Mouse (Mus musculus): ENCODE measurements around the gene Jaml.

Jaml gene

DNA sequence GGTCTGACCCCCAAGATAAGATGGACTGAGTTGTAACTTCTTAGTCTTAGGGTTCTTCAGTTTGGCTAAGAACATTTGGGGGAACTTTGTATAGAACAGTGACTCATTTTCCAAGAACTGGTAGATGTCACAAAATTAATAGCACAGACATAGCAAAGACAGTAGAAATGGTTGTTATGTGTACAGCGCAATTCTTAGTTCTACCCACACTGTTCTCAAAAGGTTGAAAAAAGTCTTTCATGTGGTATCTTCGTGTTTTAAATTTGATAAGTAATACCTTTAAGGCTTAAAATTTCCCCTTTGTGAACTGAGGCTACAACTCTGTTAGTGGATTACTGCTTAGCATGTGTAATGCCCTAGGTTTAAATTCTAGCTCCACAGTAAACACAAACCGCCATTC, 4.1 kb downstream of the Jaml start:
- no peak for DNase-seq (ENCODE audit: low read depth, low spot score)

DNA sequence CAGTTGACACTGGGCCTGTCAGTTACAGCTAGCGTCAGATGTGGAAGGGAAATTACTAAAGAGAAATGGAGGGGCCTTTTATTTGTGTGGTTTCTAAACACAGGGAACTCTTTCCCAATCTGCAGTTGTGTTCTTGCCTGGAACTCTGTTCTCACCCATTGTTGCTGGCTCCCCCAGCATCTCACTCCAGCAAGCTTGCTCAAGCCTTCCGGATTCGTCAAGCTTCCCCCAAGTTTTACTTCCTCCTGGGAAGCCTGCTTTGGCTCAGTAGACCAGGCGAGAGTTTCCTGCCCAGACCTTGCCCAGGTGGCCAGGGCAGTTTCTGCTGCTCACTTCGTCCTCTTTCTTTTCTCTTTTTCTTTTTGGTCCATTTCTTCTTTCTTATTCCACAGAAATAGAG, 5.6 kb downstream of the Jaml start:
- no peak for DNase-seq (ENCODE audit: low read depth, low spot score)

GRCm38 (mm10) chr9:45085741-45086690, 7.0 kb downstream of the Jaml start:
- no peak for DNase-seq (ENCODE audit: low read depth, low spot score)

- no peak for DNase-seq (ENCODE audit: low read depth, low spot score)
These were observed 9.1 kb downstream of the Jaml start for GRCm38 (mm10) chr9:45088040-45088439.

DNA sequence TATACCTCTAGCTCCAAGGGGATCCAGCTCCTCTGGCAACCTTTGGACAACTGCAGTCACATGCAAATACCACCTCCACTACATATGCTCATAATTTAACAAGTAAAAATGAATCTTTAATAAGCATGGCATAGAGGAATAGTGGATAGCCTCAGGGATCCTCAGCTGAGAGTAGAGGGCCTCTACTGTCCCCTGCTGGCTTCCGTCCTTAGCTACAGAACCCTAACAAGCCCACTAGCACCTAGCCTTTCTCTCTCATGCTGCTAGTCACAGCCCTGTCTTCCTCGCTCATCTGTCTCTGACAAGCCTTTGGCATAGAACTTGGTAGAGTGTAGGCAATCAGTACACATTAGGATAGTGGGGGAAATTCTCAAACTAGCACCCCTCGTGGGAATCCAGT, 11.8 kb downstream of the Jaml start:
- no peak for DNase-seq (ENCODE audit: low read depth, low spot score)

DNA sequence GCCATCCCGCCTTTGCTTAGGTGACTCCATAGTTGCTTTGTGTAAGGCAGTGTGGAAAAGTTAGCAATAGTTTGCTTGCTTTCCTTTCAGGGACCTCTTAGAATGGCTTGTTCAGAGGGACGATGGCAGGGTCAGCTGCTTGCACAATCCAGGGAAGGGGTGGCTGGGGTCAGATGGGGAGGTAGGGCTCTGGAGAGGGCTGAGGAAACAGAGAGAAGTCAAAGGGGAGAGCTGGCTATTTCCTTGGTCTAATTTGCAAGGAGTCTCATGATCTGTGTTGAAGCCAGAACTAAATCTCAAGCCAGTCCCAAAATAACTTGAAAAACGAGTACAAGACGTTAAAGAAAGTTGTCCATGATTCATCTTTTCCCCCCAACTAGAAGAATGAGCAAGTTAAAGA, 13.7 kb downstream of the Jaml start:
- DNase-seq (ENCODE audit: low read depth, low spot score), result no peak

DNA sequence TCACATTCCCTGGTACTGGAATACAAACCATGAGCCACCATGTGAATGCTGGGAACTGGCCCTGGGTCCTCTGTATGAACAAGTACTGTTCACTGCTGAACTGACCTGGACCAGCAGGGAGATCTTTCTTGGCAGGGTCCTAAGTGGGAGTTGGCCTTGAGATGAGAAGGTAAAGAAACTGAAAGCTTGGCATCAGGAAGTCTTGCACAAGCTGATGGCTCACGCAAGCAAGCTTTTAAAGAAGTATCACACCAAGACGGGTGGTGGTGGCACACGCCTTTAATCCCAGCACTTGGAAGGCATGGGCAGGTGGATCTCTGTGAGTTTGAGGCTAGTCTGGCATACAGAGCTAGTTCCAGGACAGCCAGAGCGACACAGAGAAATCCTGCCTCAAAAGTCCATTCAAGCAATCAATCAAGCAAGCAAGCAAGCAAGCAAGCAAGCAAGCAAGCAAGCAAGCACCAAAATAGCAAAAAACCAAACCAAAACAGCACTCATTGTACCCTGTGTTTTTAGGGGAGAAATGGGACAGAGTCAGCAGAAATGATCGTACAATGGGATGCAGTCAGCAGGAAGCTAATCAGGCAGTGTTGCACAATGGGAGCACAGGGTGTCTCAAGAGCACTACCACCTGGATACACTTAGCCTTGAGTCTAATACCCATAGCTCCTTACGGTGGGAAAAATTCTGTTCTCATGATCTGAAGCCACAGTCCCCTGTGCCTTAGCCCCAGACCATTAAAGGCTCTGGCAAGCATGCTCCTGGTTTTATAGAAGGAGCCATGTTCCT, 16.4 kb downstream of the Jaml start:
- DNase-seq (ENCODE audit: low read depth, low spot score), result no peak

DNA sequence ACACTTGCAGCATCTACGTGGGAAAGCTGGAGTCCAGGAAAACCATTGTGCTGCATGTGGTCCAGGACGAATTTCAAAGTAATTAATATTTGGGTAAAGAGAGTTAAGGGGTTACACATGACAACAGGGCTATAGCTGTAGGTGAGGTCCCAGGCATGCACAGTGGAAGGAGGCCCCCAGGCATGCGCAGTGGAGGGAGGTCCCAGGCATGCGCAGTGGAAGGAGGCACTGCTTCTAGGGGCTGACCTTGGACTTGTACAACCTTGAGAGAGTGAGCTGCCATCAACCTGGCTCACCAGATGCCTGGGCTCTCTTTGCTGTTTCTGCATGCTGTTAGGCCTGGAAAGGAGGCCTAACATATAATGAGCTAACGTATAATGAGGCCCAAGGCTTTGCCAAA, 18.9 kb downstream of the Jaml start:
- peak; percentile 65 for DNase-seq (ENCODE audit: low read depth, low spot score)

GRCm38 (mm10) chr9:45098426-45098825, 19.4 kb downstream of the Jaml start:
- DNase-seq (ENCODE audit: low read depth, low spot score), result no peak

DNA sequence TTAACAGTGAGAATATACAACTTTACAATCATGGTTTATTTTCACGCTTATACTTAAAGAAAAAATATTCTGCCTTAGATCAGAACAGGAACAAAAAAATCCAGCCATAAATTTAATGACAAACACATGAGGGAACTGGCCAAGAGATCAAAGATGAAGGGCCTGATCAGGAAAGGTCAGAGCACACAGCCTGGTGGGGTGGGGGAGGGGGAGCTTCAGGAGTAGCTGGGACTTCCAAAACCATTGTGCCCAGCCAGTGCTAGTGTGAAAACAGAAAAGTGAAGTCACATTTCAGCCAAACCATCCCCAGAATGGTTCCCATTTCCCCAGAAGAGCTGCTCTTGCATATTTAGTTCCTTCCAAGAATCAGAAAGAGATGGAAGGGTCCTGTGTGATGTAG, 23.5 kb downstream of the Jaml start:
- DNase-seq (ENCODE audit: low read depth, low spot score), result no peak

DNA sequence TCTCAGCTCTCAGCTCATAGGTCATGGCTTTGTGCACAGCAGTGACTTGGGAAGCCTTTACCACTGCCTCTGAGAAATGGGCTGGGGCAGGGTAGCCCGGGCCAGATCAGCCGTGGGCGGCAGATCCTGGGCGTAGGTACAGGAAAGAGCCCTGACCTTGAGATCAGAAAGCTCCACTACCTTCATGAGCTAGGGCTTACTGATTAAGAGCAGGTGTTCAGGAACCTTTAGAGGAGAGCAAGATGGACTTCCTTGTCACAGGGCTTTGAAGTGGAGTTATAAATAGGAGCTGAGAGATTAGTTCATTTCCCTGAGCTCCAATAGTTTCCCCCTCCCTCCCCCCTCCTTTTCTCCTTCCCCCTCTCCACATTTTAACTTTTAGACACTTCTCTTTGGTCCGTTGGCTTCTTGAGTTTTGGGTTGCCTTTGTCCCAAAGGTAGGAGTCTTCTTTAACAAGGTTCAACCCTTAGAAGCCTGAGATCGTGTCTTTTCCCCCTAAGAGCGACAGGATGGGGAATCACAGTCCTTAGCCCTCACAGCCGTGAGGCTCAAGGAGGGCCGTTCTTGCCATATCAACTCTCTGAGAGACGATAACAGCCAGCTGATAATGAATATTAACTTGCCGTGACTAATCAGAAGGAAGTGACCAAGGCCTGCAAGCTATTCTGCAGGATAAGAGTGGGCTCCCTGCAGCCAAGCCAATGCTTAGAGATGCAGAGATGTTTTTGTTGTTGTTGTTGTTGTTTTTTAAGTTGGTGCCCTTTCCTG, 24.4 kb downstream of the Jaml start:
- DNase-seq (ENCODE audit: low read depth, low spot score), result peak; percentile 46

GRCm38 (mm10) chr9:45105596-45106374, 26.8 kb downstream of the Jaml start:
- no peak for DNase-seq (ENCODE audit: low read depth, low spot score)

- peak; percentile 74 for DNase-seq (ENCODE audit: low read depth, low spot score)
These were observed 36.7 kb downstream of the Jaml start for GRCm38 (mm10) chr9:45115706-45116105.

DNA sequence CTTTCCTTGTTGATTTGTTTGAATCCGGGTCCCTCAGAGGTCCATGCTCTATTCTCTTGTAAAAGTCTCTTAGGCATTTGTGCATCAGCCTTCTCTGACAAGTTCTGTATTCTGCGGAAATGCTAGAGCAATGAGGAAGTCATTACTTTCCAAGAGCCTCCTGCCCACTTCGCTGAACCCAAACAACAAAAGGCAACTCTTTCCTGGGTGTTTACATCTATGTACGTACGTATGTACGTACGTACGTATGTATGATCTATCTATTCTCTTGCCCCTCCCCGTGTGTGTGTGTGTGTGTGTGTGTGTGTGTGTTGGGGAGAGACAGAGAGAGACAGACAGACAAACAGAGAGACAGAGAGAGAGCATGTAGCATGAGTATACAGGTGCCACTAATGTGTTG, 37.8 kb downstream of the Jaml start:
- DNase-seq (ENCODE audit: low read depth, low spot score), result no peak

DNA sequence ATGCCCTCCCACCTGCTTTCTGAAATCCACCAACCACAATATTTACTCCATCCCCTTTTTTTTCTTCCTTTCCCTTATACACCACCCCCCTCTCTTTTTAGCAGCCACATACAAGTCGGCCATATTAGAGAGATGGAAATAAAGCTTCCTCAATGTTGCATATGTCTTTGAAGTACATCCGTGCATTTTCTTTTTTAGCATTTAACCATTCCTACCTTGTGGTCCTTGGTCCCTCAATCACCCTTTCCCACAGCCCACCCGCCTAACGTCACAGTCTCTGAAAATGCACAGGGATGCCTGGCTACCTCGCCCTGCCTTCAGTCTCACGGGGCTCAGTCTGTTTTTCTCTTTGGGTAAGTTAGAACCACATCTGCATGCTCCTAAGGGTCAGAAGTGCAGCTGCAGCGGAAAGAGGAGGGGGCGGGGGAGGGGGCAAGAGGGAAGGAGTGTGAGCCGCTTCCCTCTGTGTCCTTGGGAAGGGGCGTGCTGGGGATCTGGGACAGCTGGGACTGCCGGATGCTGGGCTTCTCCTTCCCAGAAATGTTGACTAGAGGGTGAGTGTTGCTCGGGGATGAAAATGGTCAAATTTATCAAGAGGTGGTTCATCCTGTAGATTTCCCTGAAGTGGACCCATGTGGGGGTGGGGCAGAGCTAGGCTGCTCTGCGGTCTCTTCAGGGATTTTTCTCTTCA, 38.9 kb downstream of the Jaml start, which contains the start of gene Scn2b:
Gene Scn2b, plus strand, starts transcription at position 42 of the 691 bp plus-strand sequence.
- peak; percentile 32 for DNase-seq (ENCODE audit: low read depth, low spot score)

GRCm38 (mm10) chr9:45118552-45118951, 39.6 kb downstream of the Jaml start:
- no peak for DNase-seq (ENCODE audit: low read depth, low spot score)

DNA sequence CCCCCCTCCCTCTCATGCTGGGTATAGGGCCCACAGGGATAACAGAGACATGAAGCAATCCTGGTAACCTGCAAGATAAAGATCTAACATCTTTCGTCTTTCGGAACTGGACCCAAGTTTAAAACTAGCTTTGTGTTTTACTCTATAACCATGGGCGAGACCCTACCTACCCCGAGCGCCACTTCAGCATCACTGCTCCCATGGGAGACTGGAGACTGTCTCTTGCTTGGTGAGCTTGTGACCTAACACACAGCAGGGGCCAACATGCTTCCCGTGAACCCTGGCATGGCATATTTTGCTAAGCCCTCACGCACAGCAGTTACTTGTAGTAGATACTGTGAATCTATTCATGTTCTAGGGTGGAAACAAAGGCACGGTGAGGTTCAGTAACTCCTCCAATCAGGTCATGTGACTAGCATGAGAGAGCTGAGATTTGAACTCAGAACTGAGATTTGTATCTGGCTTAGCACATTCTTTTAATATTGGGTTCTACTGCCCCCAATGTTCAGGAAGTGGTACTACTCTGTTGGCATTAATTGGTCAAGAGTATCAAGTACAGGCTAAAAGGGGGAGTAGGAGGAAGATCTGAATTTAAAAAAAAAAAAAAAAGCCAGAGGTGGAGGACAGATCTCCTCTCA, 40.5 kb downstream of the Jaml start:
- no peak for DNase-seq (ENCODE audit: low read depth, low spot score)

DNA sequence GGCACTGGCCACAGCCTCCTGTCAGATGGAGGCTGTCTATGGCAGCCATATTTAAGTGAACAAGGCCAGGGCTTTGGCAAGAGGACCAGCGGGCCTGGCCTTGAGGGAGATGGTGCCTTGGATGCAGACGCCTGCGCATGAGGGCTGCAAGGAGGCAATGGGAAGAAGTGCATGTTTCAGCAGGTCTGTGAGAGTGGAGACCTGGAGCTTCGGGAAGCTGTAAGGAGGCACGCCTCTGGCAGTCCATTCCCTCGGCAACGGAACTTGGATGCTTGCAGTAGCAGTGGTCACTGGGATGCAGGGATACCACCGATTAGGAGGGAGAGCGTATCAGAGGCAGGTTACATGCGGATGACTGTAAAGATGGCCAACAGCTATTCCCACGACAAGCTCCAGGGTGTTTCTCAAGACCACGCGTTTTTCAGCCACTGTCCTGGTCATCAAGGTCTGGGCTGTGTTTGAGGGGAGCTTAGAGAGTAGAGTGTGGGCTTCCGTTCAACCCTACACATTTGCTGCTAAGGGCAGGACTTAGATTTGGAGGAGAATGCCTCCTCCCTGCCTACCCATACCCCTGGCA, 41.1 kb downstream of the Jaml start:
- DNase-seq (ENCODE audit: low read depth, low spot score), result no peak

DNA sequence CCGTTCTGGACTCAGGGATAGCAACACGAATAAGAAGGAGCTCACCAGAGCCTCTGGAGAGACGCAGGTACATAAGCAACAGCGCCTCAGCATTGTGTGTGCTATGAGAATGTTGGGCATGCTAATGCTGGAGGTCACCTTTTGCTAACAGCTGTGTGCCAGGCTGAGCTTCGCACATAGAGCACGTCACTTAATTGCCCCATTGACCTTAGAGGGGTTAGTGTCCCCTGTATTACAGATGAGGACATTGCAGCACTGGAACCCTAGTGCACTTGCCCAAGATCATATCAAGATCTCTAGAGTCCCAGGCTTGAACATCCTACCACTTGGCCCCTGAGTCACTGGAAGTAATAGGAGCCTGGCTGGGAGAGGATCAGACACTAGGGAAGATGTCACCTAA, 41.6 kb downstream of the Jaml start:
- no peak for DNase-seq (ENCODE audit: low read depth, low spot score)

DNA sequence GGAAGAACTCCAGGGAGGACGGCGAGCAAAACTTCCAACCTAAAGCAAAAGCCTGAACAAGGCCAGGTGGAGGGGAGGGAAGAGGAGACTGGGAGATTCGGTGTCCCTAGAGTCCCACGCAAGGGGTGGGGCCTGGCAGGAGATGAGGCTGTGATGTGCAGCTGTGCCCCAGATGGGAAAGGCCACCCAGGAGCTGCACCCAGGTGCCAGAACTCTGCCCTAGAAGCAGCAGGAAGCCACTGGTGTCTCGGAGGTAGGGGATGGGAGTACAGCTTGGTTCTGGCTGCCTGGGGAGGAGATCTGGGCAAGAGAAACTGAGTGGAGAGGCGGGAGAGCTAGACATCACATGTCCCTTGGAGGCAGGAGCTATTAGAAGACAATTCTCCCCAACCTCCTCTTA, 42.0 kb downstream of the Jaml start:
- no peak for DNase-seq (ENCODE audit: low read depth, low spot score)

Data from ZHBTc4 (cell line).